Mouse (Mus musculus) kidney, adult 2 months (tissue): ENCODE measurements around the gene 1700123O20Rik. TPM values are rescaled to one million over a fixed set of nuclear protein-coding genes. Genes with fewer than 3 reads are reported as not detected.

Experiments
- DNase-seq: peaks from one replicate; pipeline ENCODE4 v3.0.0; 2021
- H3K27ac ChIP-seq: fragments of 200-500 bp; 2 replicates; pipeline ENCODE4 v1.5.1; 2012; ENCODE audit warnings: low read depth, low read length, control low read depth, inconsistent platforms; ENCODE audit not compliant: insufficient read depth
- H3K27me3 ChIP-seq: fragments of 200-500 bp; replicated peaks from 2 replicates; pipeline ENCODE4 v1.6.1; 2012; ENCODE audit warnings: mild to moderate bottlenecking, moderate library complexity, low read length, inconsistent platforms; ENCODE audit not compliant: control insufficient read depth, insufficient read depth
- H3K36me3 ChIP-seq: fragments of 200-500 bp; 2 replicates; pipeline ENCODE4 v1.6.1; 2012; ENCODE audit warnings: mild to moderate bottlenecking, moderate library complexity, low read length, inconsistent platforms; ENCODE audit not compliant: control insufficient read depth, insufficient read depth
- H3K4me1 ChIP-seq: fragments of 200-500 bp; 2 replicates; pipeline ENCODE4 v1.6.1; 2011; ENCODE audit warnings: low read length; ENCODE audit not compliant: control insufficient read depth, insufficient read depth
- H3K4me3 ChIP-seq: fragments of 200-500 bp; 2 replicates; pipeline ENCODE4 v1.5.1; 2011; ENCODE audit warnings: mild to moderate bottlenecking, low read depth, low read length, control low read depth; ENCODE audit not compliant: insufficient read depth
- CTCF ChIP-seq: fragments of 200-500 bp; conservative IDR thresholded peaks from 2 replicates; pipeline ENCODE4 v1.5.1; 2011; ENCODE audit warnings: low read depth, mild to moderate bottlenecking, control low read depth, low read length, moderate library complexity, mixed read lengths; ENCODE audit not compliant: insufficient read depth, insufficient read length
- POLR2A ChIP-seq: fragments of 200-500 bp; IDR thresholded peaks from one replicate; pipeline ENCODE4 v1.6.1; 2011; ENCODE audit warnings: low read depth, low read length, control low read depth
- WGBS: fragments of 180-500 bp; shearing (Covaris S2); methylation state at CpG from one replicate; pipeline ENCODE4 v1.1.7; 2018; 5-methylcytosine and 5-hydroxymethylcytosine counted together
- polyA plus RNA-seq: library from polyadenylated mRNA; depleted of rRNA; stranded (reverse); fragments of >200 nt; gene quantifications from 2 replicates; pipeline ENCODE4 v1.2.3, GENCODE M21; 2012

Gene 1700123O20Rik
- polyA plus RNA-seq, 1 experiment: 54.0 TPM

DNA sequence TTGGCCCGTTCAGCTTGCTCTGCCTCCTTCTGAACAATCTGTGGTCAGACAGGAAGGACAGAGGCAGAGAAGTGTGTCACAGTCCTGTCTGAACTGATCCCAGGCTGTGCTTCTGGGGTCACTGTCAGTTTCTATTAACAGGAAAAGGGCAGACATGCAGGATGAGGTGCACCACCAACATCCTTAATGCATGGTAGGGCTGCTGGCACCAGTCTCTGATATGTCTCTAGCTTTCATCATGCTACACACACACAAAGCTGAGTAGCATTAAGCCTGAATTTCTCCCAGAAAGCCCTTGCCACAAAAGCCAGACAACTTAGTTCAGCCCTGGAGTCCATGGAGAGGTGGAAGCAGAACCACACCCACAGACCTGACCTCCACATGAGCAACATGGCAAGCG lies 43.0 kb upstream of the 1700123O20Rik start:
- no peaks in the 10 kb centered on the region for H3K4me1 ChIP-seq
- no peak overlapping the region for H3K4me3 ChIP-seq
- H3K27me3 ChIP-seq: no peaks in the 10 kb centered on the region
- H3K27ac ChIP-seq: no peak overlapping the region
- peaks cover 10% of the 10 kb centered on the region for H3K36me3 ChIP-seq
- TF ChIP-seq CTCF: no peak
- no peak for TF ChIP-seq POLR2A
- DNase-seq: no peak
- WGBS: 88% methylated on average over 2 of the region's 2 CpGs

DNA sequence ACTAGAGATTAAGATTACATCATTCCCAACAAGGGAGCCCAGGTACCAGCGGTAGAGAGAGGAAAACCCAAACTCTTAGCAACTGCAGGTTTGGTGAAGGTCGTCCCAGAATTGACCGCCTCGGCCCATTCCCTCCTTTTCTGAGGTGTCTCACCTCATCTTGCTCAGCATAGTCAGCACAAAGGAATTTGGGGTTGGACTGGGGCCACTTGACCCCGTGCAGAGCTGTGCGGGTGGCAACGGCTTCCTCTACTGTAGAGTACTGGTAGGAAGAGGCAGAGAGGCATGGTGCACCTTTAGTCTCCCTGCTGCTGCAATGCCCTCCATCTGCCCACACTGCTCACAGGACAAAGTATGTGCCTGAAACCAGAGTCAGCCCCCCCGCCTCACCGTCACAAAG lies 41.7 kb upstream of the 1700123O20Rik start:
- no peak for DNase-seq
- 69% methylated on average over 9 of the region's 9 CpGs for WGBS
- Histone ChIP-seq H3K36me3 (peaks cover 10% of the 10 kb centered on the region), H3K4me1 (no peaks in the 10 kb centered on the region), H3K27ac (no peak overlapping the region), H3K27me3 (no peaks in the 10 kb centered on the region), H3K4me3 (no peak overlapping the region)
- no peak for TF ChIP-seq CTCF
- TF ChIP-seq POLR2A: no peak

DNA sequence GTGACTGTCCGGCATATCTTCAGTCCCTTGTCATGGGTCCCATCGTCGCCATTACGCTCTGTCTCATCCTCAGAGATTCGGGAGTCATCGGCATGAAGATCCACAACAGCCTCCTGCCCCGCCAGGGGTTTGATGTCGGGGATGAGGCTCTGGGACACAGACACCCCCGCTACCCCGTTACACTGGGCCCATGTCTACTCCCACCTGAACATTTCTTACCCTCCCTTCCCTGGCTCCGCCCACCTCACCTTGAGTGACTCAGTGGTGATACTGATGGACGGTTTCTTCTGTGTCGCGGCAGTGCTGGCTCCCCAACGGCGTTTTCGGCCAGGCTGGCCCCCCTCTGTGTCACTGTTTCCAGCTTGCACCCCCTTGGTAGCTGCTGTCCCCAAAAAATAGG lies 39.6 kb upstream of the 1700123O20Rik start:
- no peak for DNase-seq
- Histone ChIP-seq H3K27ac (no peak overlapping the region), H3K36me3 (peaks cover 13% of the 10 kb centered on the region), H3K4me3 (no peak overlapping the region), H3K4me1 (no peaks in the 10 kb centered on the region), H3K27me3 (no peaks in the 10 kb centered on the region)
- no peak for TF ChIP-seq POLR2A
- no peak for TF ChIP-seq CTCF
- 92% methylated on average over 17 of the region's 17 CpGs for WGBS

GRCm38 (mm10) chr14:54646898-54647636 lies 38.9 kb upstream of the 1700123O20Rik start:
- no peak for DNase-seq
- TF ChIP-seq POLR2A: no peak
- TF ChIP-seq CTCF: 0 out of 2 replicates have a peak, but pooled peaks have one; percentile 21
- 90% methylated on average over 8 of the region's 8 CpGs for WGBS
- Histone ChIP-seq H3K36me3 (peaks cover 13% of the 10 kb centered on the region), H3K27ac (no peak overlapping the region), H3K4me3 (no peak overlapping the region), H3K4me1 (no peaks in the 10 kb centered on the region; the same call in 1 of the 2 replicates), H3K27me3 (no peaks in the 10 kb centered on the region)

DNA sequence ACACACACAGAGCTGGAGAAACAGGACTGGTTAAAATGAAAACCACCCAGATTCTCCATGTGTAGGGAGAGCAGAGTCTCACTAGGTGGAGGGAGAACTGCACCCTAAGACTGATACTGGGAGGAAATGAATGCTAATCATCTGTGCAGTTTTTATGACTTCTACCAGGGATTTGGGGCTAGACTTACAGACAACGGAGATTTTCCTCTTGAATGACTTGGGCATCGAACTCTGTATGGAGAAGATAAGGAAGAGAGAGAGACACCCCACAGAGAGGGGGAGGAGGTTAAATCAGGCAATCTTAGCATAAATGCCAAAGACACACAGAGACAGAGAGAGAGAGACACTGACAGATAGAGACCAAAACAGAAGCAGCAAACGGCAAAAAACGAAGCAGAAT lies 38.1 kb upstream of the 1700123O20Rik start:
- Histone ChIP-seq H3K4me1 (peaks cover 5% of the 10 kb centered on the region), H3K27ac (no peak overlapping the region), H3K36me3 (peaks cover 13% of the 10 kb centered on the region), H3K27me3 (no peaks in the 10 kb centered on the region), H3K4me3 (no peak overlapping the region)
- TF ChIP-seq CTCF (no peak), POLR2A (no peak)
- DNase-seq: no peak
- 80% methylated on average over 4 of the region's 4 CpGs for WGBS

GRCm38 (mm10) chr14:54650621-54651454 lies 35.2 kb upstream of the 1700123O20Rik start:
- H3K27ac ChIP-seq: no peak overlapping the region
- 53% methylated on average over 23 of the region's 23 CpGs for WGBS
- H3K4me1 ChIP-seq: peaks cover 13% of the 10 kb centered on the region
- TF ChIP-seq POLR2A: no peak
- peak; percentile 95 for TF ChIP-seq CTCF
- H3K27me3 ChIP-seq: no peaks in the 10 kb centered on the region
- peak; percentile 89 for DNase-seq
- H3K36me3 ChIP-seq: peaks cover 7% of the 10 kb centered on the region; the same call in 1 of the 2 replicates
- no peak overlapping the region for H3K4me3 ChIP-seq

DNA sequence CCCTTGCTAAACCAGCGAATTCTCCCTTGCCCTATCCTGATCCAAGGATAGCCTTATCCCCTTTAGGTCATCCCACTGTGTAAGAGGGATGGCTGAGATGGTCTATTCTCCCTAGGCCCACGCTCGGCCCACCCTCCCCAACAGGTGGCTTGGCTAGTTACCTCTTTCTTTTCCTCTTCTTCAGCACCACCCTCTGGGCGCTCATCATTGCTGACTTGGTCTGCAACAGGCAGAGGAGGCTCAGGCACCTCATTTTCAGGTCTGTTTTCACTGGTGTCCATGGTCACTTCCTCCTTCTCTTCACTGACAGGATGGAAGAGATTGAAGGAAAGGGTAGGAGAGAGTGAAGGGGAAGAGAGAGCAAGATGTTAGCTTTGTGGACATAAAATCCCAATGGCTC lies 34.5 kb upstream of the 1700123O20Rik start:
- WGBS: 70% methylated on average over 4 of the region's 4 CpGs
- H3K36me3 ChIP-seq: peaks cover 5% of the 10 kb centered on the region; the same call in 1 of the 2 replicates
- DNase-seq: no peak
- H3K27me3 ChIP-seq: no peaks in the 10 kb centered on the region
- no peak overlapping the region for H3K27ac ChIP-seq
- TF ChIP-seq POLR2A (no peak), CTCF (no peak)
- peaks cover 13% of the 10 kb centered on the region for H3K4me1 ChIP-seq
- H3K4me3 ChIP-seq: no peak overlapping the region
